Mouse (Mus musculus): ENCODE measurements around the gene Smim12.

- TF ChIP-seq CTCF (IDR thresholded peaks at IDR 0.05; ENCODE audit: extremely low read depth, insufficient read depth, low read length) (no peak), POLR2A (IDR thresholded peaks at IDR 0.05; ENCODE audit: extremely low read depth, insufficient read depth, low read length) (no peak)
These were observed 10.0 kb upstream of the Smim12 start for GRCm38 (mm10) chr4:127233416-127234125.

Measured in cortical plate, adult 2 months (tissue).